Mouse (Mus musculus) embryo, embryonic 10.5 days (tissue): ENCODE measurements around the gene Tatdn2.

Experiments used
- DNase-seq: peaks from one replicate; pipeline ENCODE4 v3.0.0-alpha.2; 2015; ENCODE audit warnings: low spot score

Gene Tatdn2

GRCm38 (mm10) chr6:113696582-113697221 is at the start of gene Tatdn2:
Gene Tatdn2, plus strand, starts transcription at chr6:113697050.
- DNase-seq: peak; percentile 97

GRCm38 (mm10) chr6:113649346-113650196 is 47.3 kb upstream of the Tatdn2 start:
- DNase-seq: no peak

GRCm38 (mm10) chr6:113650197-113650640 is 46.6 kb upstream of the Tatdn2 start:
- no peak for DNase-seq

GRCm38 (mm10) chr6:113651626-113652025 is 45.2 kb upstream of the Tatdn2 start:
- DNase-seq: no peak

- no peak for DNase-seq
Observed at GRCm38 (mm10) chr6:113653551-113653950, 43.3 kb upstream of the Tatdn2 start.

GRCm38 (mm10) chr6:113654102-113654501 is 42.7 kb upstream of the Tatdn2 start:
- DNase-seq: no peak

- DNase-seq: no peak
Observed at GRCm38 (mm10) chr6:113654753-113655397, 42.0 kb upstream of the Tatdn2 start.

- no peak for DNase-seq
Observed at GRCm38 (mm10) chr6:113655475-113655874, 41.4 kb upstream of the Tatdn2 start.

GRCm38 (mm10) chr6:113656847-113657246 is 40.0 kb upstream of the Tatdn2 start:
- no peak for DNase-seq

GRCm38 (mm10) chr6:113658226-113658625 is 38.6 kb upstream of the Tatdn2 start:
- no peak for DNase-seq

GRCm38 (mm10) chr6:113659648-113660491 is 37.0 kb upstream of the Tatdn2 start:
- no peak for DNase-seq

- peak; percentile 11 for DNase-seq
Observed at GRCm38 (mm10) chr6:113660492-113661352, 36.1 kb upstream of the Tatdn2 start.

- DNase-seq: peak; percentile 14
Observed at GRCm38 (mm10) chr6:113661353-113662241, 35.3 kb upstream of the Tatdn2 start.

GRCm38 (mm10) chr6:113662964-113663700 is 33.7 kb upstream of the Tatdn2 start:
- DNase-seq: no peak

- DNase-seq: no peak
Observed at GRCm38 (mm10) chr6:113664305-113664704, 32.5 kb upstream of the Tatdn2 start.

GRCm38 (mm10) chr6:113667611-113668122 is 29.2 kb upstream of the Tatdn2 start:
- DNase-seq: no peak

GRCm38 (mm10) chr6:113668287-113669154 is 28.3 kb upstream of the Tatdn2 start:
- peak; percentile 37 for DNase-seq

- no peak for DNase-seq
Observed at GRCm38 (mm10) chr6:113669821-113670220, 27.0 kb upstream of the Tatdn2 start.
